Mouse (Mus musculus) thymus, adult 2 months (tissue): ENCODE data around the gene Cpt2. TPM values are rescaled to one million over a fixed set of nuclear protein-coding genes. Genes with fewer than 3 reads are reported as not detected.

Experiments
- DNase-seq: peaks from one replicate; pipeline ENCODE4 v3.0.0; 2021
- H3K27ac ChIP-seq: fragments of 200-500 bp; 2 replicates; pipeline ENCODE4 v1.5.1; 2012; ENCODE audit warnings: low read length, control low read depth; ENCODE audit not compliant: control insufficient read depth, insufficient read depth
- H3K27me3 ChIP-seq: fragments of 200-500 bp; 2 replicates; pipeline ENCODE4 v1.6.1; 2012; ENCODE audit warnings: mild to moderate bottlenecking, low read length, moderate library complexity, mixed read lengths; ENCODE audit not compliant: control insufficient read depth, insufficient read depth
- H3K36me3 ChIP-seq: fragments of 200-500 bp; 2 replicates; pipeline ENCODE4 v1.6.1; 2012; ENCODE audit warnings: mild to moderate bottlenecking, low read length, moderate library complexity; ENCODE audit not compliant: control insufficient read depth, insufficient read depth
- H3K4me1 ChIP-seq: fragments of 200-500 bp; replicated peaks from 2 replicates; pipeline ENCODE4 v1.6.1; 2012; ENCODE audit warnings: low read length; ENCODE audit not compliant: control insufficient read depth, insufficient read depth
- H3K4me3 ChIP-seq: fragments of 200-500 bp; 2 replicates; pipeline ENCODE4 v1.5.1; 2012; ENCODE audit warnings: mild to moderate bottlenecking, low read length, control low read depth, moderate library complexity; ENCODE audit not compliant: control insufficient read depth, insufficient read depth
- CTCF ChIP-seq: fragments of 200-500 bp; IDR thresholded peaks from 2 replicates; pipeline ENCODE4 v1.5.1; 2012; ENCODE audit warnings: mild to moderate bottlenecking, control low read depth, low read length, moderate library complexity, borderline replicate concordance; ENCODE audit not compliant: control insufficient read depth, poor library complexity, insufficient read depth; ENCODE audit errors: extremely low read depth
- POLR2A ChIP-seq: fragments of 200-500 bp; IDR thresholded peaks from 2 replicates; pipeline ENCODE4 v1.6.1; 2012; ENCODE audit warnings: mild to moderate bottlenecking, low read length, control low read depth, moderate library complexity; ENCODE audit not compliant: control insufficient read depth, poor library complexity, insufficient read depth; ENCODE audit errors: extremely low read depth
- WGBS: fragments of 180-500 bp; shearing (Covaris S2); methylation state at CpG from one replicate; pipeline ENCODE4 v1.1.7; 2018; 5-methylcytosine and 5-hydroxymethylcytosine counted together
- polyA plus RNA-seq: library from polyadenylated mRNA; depleted of rRNA; stranded (reverse); fragments of >200 nt; gene quantifications from 2 replicates; pipeline ENCODE4 v1.2.3, GENCODE M21; 2012; rRNA removed

Cpt2 gene
- 46.6 and 75.0 TPM in 2 replicates for polyA plus RNA-seq

DNA sequence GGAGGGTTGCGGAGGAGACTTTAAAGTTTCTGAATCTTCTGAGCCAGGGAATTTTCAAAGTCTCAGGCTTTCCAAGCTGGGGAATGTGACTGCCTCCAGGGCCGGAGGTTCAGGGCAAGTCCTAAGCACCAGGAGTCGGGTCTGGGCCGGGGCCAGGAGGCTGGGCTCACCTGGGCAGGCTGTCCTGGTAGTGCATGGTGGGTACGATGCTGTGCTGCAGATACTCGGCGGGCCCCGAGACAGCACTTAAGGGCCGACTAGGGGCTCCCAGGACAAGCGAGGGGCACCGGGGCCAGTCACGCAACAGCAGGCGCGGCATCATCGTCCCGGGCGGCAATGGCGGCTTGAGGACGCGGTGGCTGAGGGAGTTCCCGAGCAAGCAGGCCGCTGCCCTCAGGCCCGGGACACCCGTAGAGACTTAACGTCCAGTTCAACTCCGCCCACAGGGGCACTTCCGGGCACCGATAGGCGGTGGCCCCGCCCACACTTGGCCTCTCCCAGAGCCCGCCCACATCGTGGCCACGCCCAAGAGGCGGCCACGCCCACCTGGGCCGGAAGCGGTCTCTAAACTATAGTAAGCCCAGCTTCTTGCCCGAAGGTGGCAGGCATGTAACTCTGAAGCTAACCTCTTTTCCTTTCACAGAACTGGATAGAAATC, at the start of gene Cpt2:
Gene Cpt2 (minus strand): TSS at position 466 of the 658 bp plus-strand sequence.
- Histone ChIP-seq H3K27ac (no peak within 1 kb of the TSS), H3K36me3 (no peaks in the 10 kb centered on the region), H3K4me1 (peaks cover 8% of the 10 kb centered on the region), H3K4me3 (peak within 1 kb of the TSS; percentile 76), H3K27me3 (no peaks in the 10 kb centered on the region)
- peak; percentile 69; the same call in 1 of the 2 replicates for TF ChIP-seq CTCF
- peak; percentile 30; the same call in 1 of the 2 replicates for TF ChIP-seq POLR2A
- peak; percentile 92 for DNase-seq
- WGBS: 2% methylated on average over 38 of the region's 38 CpGs

DNA sequence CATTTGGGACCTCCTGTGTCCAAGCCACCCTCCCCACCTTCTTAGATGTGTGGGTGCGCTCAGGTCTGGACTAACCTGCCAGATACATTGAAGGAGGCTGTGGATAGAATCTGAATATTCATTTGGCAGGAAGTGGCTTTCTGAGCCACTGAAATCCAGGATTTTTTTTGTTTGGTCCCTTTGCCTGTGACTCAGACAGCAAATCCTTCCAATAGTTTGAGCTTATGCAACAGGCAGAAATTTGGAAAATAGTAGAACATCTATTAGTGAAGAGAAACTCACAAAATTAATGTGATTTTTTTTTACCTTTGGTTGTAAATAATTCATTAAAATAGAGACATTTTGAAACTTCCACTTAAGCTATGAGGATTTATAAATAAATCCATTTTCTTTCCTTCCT, 47.8 kb upstream of the Cpt2 start:
- Histone ChIP-seq H3K4me1 (peaks cover 4% of the 10 kb centered on the region), H3K27ac (no peak overlapping the region), H3K4me3 (no peak overlapping the region), H3K36me3 (no peaks in the 10 kb centered on the region), H3K27me3 (no peaks in the 10 kb centered on the region)
- TF ChIP-seq CTCF (no peak), POLR2A (no peak)
- 97% methylated on average over 1 of the region's 1 CpGs for WGBS
- no peak for DNase-seq

DNA sequence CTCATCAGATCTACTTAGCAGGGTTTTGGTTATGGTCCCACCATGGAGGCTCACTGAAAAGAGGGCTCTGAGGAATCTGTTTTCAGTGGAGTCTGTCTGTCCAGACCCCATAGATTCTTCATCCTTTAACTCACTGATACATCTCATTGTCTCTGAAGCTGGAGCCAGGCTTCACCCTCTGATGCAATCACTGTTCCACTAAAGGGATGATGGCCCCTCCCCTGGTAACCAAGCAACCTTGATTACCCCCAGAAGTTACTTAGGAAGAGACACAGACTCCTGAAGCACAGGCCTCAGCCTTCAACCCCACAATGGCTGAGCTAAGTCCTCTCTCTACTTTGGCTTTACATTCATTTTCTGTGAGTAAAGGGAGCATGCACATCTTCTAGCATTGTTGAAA, 46.4 kb upstream of the Cpt2 start:
- Histone ChIP-seq H3K36me3 (no peaks in the 10 kb centered on the region), H3K27ac (no peak overlapping the region), H3K4me1 (peaks cover 4% of the 10 kb centered on the region), H3K4me3 (no peak overlapping the region), H3K27me3 (no peaks in the 10 kb centered on the region)
- TF ChIP-seq POLR2A (no peak), CTCF (no peak)
- DNase-seq: no peak

DNA sequence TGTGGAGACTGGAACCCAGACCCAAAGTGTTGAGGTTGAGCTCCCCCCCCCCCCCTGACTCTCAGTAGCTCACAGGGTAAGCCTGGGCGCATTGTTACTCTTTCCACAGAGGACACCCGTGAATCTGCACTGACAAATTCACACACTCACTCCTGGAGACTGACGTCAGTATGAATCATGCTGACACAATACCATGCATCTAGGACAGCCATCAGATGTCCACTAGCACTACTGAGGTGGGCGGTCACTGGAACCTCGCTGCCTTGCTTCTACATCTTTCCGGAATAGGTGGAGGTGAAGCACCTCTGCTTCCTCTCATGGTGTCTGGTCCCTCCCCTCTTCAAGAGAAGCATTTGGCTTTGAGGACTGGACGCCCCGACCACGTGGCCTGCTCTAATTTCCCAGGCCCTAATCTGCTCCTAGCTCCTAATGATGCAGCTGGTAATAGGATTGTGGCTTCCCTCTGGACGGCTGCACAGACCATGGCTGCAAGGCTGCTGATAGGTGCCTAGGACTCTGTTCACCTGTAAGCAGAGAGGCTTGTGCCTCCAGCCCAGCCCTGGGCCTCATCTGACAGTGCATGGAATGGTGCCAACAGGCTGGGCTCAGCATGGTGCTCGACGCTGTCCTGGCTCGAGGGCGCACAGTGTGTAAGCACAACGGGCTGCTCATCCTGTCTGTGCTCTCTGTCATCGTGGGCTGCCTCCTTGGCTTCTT, 44.7 kb upstream of the Cpt2 start, which contains the start of gene Slc1a7:
Gene Slc1a7 (plus strand): TSS at position 367 of the 717 bp plus-strand sequence.
- DNase-seq: no peak
- TF ChIP-seq POLR2A (no peak), CTCF (no peak)
- WGBS: 85% methylated on average over 16 of the region's 16 CpGs
- Histone ChIP-seq H3K27ac (no peak within 1 kb of the TSS), H3K4me3 (no peak within 1 kb of the TSS), H3K36me3 (no peaks in the 10 kb centered on the region), H3K27me3 (no peaks in the 10 kb centered on the region), H3K4me1 (peaks cover 4% of the 10 kb centered on the region)

DNA sequence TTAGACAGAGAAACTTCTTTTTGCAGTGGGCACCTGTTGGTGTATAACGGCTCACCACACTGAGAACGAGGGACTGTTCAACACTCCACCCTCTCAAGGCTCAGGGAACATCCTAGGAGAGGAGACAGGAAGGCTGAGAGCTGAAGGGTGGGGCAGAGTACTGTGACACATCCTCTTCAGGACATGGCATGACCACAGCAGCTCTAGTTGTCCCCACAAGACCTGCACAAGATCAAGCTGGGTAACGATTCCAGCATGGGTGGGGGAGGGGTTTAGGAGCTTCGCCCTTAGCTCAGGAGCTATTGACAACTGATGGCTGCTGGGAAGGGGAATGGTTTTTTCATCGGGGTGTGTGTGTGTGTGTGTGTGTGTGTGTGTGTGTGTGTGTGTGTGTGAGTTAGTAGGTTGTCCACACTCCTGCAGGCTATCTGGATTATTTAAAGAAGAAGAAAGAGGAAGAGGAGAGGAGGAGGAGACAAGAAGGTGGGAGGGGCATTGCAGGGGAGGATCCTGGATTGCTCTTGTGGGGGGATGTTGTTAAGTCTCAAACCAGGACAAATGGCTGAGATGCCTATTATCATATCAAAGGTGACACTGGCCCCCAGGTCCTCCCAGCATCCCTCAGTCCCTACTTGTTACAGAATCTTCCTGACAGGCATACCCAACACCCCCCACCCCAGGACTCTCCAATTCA, 43.2 kb upstream of the Cpt2 start:
- TF ChIP-seq CTCF (no peak), POLR2A (no peak)
- WGBS: 15% methylated on average over 5 of the region's 5 CpGs
- Histone ChIP-seq H3K27ac (no peak overlapping the region), H3K27me3 (no peaks in the 10 kb centered on the region), H3K4me1 (peaks cover 9% of the 10 kb centered on the region), H3K4me3 (no peak overlapping the region), H3K36me3 (no peaks in the 10 kb centered on the region)
- no peak for DNase-seq

DNA sequence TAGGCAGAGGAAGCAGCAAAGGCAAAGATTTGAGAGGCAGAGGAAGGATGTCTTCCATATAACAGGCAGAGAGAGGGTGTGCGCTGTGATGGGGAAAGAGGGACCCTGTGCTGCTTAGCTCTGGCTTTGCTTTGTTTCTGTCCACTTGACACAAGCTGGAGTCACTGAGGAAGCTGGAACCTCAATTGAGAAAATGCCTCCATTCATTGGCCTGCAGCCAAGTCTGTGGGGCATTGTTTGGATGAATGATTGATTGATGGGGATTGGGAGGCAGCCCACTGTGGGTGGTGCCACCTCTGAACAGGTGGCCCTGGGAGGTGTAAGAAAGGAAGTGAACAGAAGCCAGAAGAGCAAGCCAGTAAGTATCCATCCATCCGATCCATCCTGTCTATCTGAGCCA, 39.4 kb upstream of the Cpt2 start:
- H3K4me1 ChIP-seq: peaks cover 9% of the 10 kb centered on the region
- TF ChIP-seq CTCF (no peak), POLR2A (no peak)
- no peaks in the 10 kb centered on the region for H3K36me3 ChIP-seq
- WGBS: 96% methylated on average over 2 of the region's 2 CpGs
- no peak overlapping the region for H3K27ac ChIP-seq
- H3K4me3 ChIP-seq: no peak overlapping the region
- H3K27me3 ChIP-seq: no peaks in the 10 kb centered on the region
- no peak for DNase-seq
